Mouse (Mus musculus) spleen, postnatal 10 days (tissue): ENCODE measurements around the gene Gpatch2.

Source experiments
- DNase-seq, 2 experiments: peaks; one replicate each; pipeline ENCODE4 v3.0.0; 2021 to 2022; ENCODE audit warnings: low spot score in 2 of 2

Gene Gpatch2

GRCm38 (mm10) chr1:187373506-187373905 lies 158.2 kb downstream of the Gpatch2 start:
- no peak for DNase-seq

- DNase-seq: no peak
These were observed 159.1 kb downstream of the Gpatch2 start for GRCm38 (mm10) chr1:187374418-187374817.

- peak in 1 of 2 experiments; percentile 40 for DNase-seq
These were observed 161.8 kb downstream of the Gpatch2 start for GRCm38 (mm10) chr1:187376946-187377671.

GRCm38 (mm10) chr1:187377865-187378524 lies 162.7 kb downstream of the Gpatch2 start:
- peak in 1 of 2 experiments; percentile 38 for DNase-seq

- no peak for DNase-seq
These were observed 174.2 kb downstream of the Gpatch2 start for GRCm38 (mm10) chr1:187389476-187389875.

- DNase-seq: no peak
These were observed 185.5 kb downstream of the Gpatch2 start for GRCm38 (mm10) chr1:187400834-187401233.
